Mouse (Mus musculus): ENCODE measurements at regions not wholly inside any gene's neighbourhood (a gene's known extent, or its start where the extent isn't known, plus 50 kb on each side); places are given as distances from the start of the nearest gene placed in this dataset.

- H3K27me3 ChIP-seq (ENCODE audit: control insufficient read depth, insufficient read depth, low read length): no peaks in the 10 kb centered on the region
- TF ChIP-seq CTCF (IDR thresholded peaks at IDR 0.05; ENCODE audit: extremely low read depth, insufficient read depth, insufficient read length, insufficient replicate concordance) (no peak), POLR2A (IDR thresholded peaks at IDR 0.05; ENCODE audit: low read depth, low read length) (no peak)
- no peaks in the 10 kb centered on the region for H3K36me3 ChIP-seq (ENCODE audit: control insufficient read depth, insufficient read depth, low read length)
- 41% methylated on average over 8 of the region's 8 CpGs for WGBS
- no peak for DNase-seq (ENCODE audit: low read depth in 1 of 2, low spot score in 2 of 2)
- no peaks in the 10 kb centered on the region; the same call in 1 of the 2 replicates for H3K4me1 ChIP-seq (ENCODE audit: control insufficient read depth, insufficient read depth, insufficient read length)
- no peak overlapping the region for H3K27ac ChIP-seq (ENCODE audit: insufficient read depth, low read length)
- H3K4me3 ChIP-seq (ENCODE audit: extremely low read depth, insufficient read depth, insufficient read length): no peak overlapping the region
These were observed 169.6 kb downstream of the Zfp365 start for GRCm38 (mm10) chr10:67742824-67743223.

GRCm38 (mm10) chr10:67742305-67742704, 170.2 kb downstream of the Zfp365 start:
- no peak for DNase-seq (ENCODE audit: low read depth in 1 of 2, low spot score in 2 of 2)

GRCm38 (mm10) chr10:67739199-67739598, 173.3 kb downstream of the Zfp365 start:
- no peak overlapping the region for H3K4me3 ChIP-seq (ENCODE audit: extremely low read depth, insufficient read depth, insufficient read length)
- 69% methylated on average over 1 of the region's 1 CpGs for WGBS
- H3K4me1 ChIP-seq (ENCODE audit: control insufficient read depth, insufficient read depth, insufficient read length): no peaks in the 10 kb centered on the region; the same call in 1 of the 2 replicates
- H3K36me3 ChIP-seq (ENCODE audit: control insufficient read depth, insufficient read depth, low read length): no peaks in the 10 kb centered on the region
- H3K27ac ChIP-seq (ENCODE audit: insufficient read depth, low read length): no peak overlapping the region
- no peaks in the 10 kb centered on the region for H3K27me3 ChIP-seq (ENCODE audit: control insufficient read depth, insufficient read depth, low read length)
- DNase-seq (ENCODE audit: low read depth in 1 of 2, low spot score in 2 of 2): no peak
- TF ChIP-seq POLR2A (IDR thresholded peaks at IDR 0.05; ENCODE audit: low read depth, low read length) (no peak), CTCF (IDR thresholded peaks at IDR 0.05; ENCODE audit: extremely low read depth, insufficient read depth, insufficient read length, insufficient replicate concordance) (no peak)

More at GRCm38 (mm10) chr10:67742305-67742704, 170.2 kb downstream of the Zfp365 start:
- H3K36me3 ChIP-seq (ENCODE audit: control insufficient read depth, insufficient read depth, low read length): no peaks in the 10 kb centered on the region
- 0 out of 2 replicates have a peak overlapping the region, but pooled peaks have one; percentile 14 for H3K27ac ChIP-seq (ENCODE audit: insufficient read depth, low read length)
- H3K4me3 ChIP-seq (ENCODE audit: extremely low read depth, insufficient read depth, insufficient read length): no peak overlapping the region
- WGBS: 32% methylated on average over 10 of the region's 10 CpGs
- no peaks in the 10 kb centered on the region for H3K27me3 ChIP-seq (ENCODE audit: control insufficient read depth, insufficient read depth, low read length)
- TF ChIP-seq POLR2A (IDR thresholded peaks at IDR 0.05; ENCODE audit: low read depth, low read length): no peak
- no peak for TF ChIP-seq CTCF (IDR thresholded peaks at IDR 0.05; ENCODE audit: extremely low read depth, insufficient read depth, insufficient read length, insufficient replicate concordance)
- no peaks in the 10 kb centered on the region; the same call in 1 of the 2 replicates for H3K4me1 ChIP-seq (ENCODE audit: control insufficient read depth, insufficient read depth, insufficient read length)

GRCm38 (mm10) chr10:67736636-67737035, 175.8 kb downstream of the Zfp365 start:
- no peak for DNase-seq (ENCODE audit: low read depth in 1 of 2, low spot score in 2 of 2)
- Histone ChIP-seq H3K27me3 (ENCODE audit: control insufficient read depth, insufficient read depth, low read length) (no peaks in the 10 kb centered on the region), H3K27ac (ENCODE audit: insufficient read depth, low read length) (no peak overlapping the region), H3K36me3 (ENCODE audit: control insufficient read depth, insufficient read depth, low read length) (no peaks in the 10 kb centered on the region), H3K4me1 (ENCODE audit: control insufficient read depth, insufficient read depth, insufficient read length) (no peaks in the 10 kb centered on the region), H3K4me3 (ENCODE audit: extremely low read depth, insufficient read depth, insufficient read length) (no peak overlapping the region)
- WGBS: 81% methylated on average over 10 of the region's 10 CpGs
- TF ChIP-seq CTCF (IDR thresholded peaks at IDR 0.05; ENCODE audit: extremely low read depth, insufficient read depth, insufficient read length, insufficient replicate concordance): no peak
- TF ChIP-seq POLR2A (IDR thresholded peaks at IDR 0.05; ENCODE audit: low read depth, low read length): no peak

GRCm38 (mm10) chr10:67731577-67731976, 180.9 kb downstream of the Zfp365 start:
- Histone ChIP-seq H3K4me3 (ENCODE audit: extremely low read depth, insufficient read depth, insufficient read length) (no peak overlapping the region), H3K36me3 (ENCODE audit: control insufficient read depth, insufficient read depth, low read length) (no peaks in the 10 kb centered on the region), H3K27me3 (ENCODE audit: control insufficient read depth, insufficient read depth, low read length) (no peaks in the 10 kb centered on the region), H3K27ac (ENCODE audit: insufficient read depth, low read length) (no peak overlapping the region), H3K4me1 (ENCODE audit: control insufficient read depth, insufficient read depth, insufficient read length) (no peaks in the 10 kb centered on the region)
- TF ChIP-seq POLR2A (IDR thresholded peaks at IDR 0.05; ENCODE audit: low read depth, low read length) (no peak), CTCF (IDR thresholded peaks at IDR 0.05; ENCODE audit: extremely low read depth, insufficient read depth, insufficient read length, insufficient replicate concordance) (no peak)
- no peak for DNase-seq (ENCODE audit: low read depth in 1 of 2, low spot score in 2 of 2)
- 84% methylated on average over 9 of the region's 9 CpGs for WGBS

- 44% methylated on average over 6 of the region's 6 CpGs for WGBS
- peak in 1 of 2 experiments; percentile 29 for DNase-seq (ENCODE audit: low read depth in 1 of 2, low spot score in 2 of 2)
These were observed 180.5 kb upstream of the Ado start for GRCm38 (mm10) chr10:67729271-67729670.

GRCm38 (mm10) chr10:67727580-67727979, 178.8 kb upstream of the Ado start:
- TF ChIP-seq POLR2A (IDR thresholded peaks at IDR 0.05; ENCODE audit: low read depth, low read length) (no peak), CTCF (IDR thresholded peaks at IDR 0.05; ENCODE audit: extremely low read depth, insufficient read depth, insufficient read length, insufficient replicate concordance) (no peak)
- Histone ChIP-seq H3K27ac (ENCODE audit: insufficient read depth, low read length) (no peak overlapping the region), H3K4me3 (ENCODE audit: extremely low read depth, insufficient read depth, insufficient read length) (no peak overlapping the region), H3K36me3 (ENCODE audit: control insufficient read depth, insufficient read depth, low read length) (no peaks in the 10 kb centered on the region), H3K27me3 (ENCODE audit: control insufficient read depth, insufficient read depth, low read length) (no peaks in the 10 kb centered on the region), H3K4me1 (ENCODE audit: control insufficient read depth, insufficient read depth, insufficient read length) (no peaks in the 10 kb centered on the region)
- DNase-seq (ENCODE audit: low read depth in 1 of 2, low spot score in 2 of 2): no peak
- 78% methylated on average over 4 of the region's 4 CpGs for WGBS

More at GRCm38 (mm10) chr10:67729271-67729670, 180.5 kb upstream of the Ado start:
- Histone ChIP-seq H3K36me3 (ENCODE audit: control insufficient read depth, insufficient read depth, low read length) (no peaks in the 10 kb centered on the region), H3K27ac (ENCODE audit: insufficient read depth, low read length) (no peak overlapping the region), H3K27me3 (ENCODE audit: control insufficient read depth, insufficient read depth, low read length) (no peaks in the 10 kb centered on the region), H3K4me3 (ENCODE audit: extremely low read depth, insufficient read depth, insufficient read length) (no peak overlapping the region), H3K4me1 (ENCODE audit: control insufficient read depth, insufficient read depth, insufficient read length) (no peaks in the 10 kb centered on the region)
- peak; percentile 57; the same call in 1 of the 2 replicates for TF ChIP-seq CTCF (IDR thresholded peaks at IDR 0.05; ENCODE audit: extremely low read depth, insufficient read depth, insufficient read length, insufficient replicate concordance)
- no peak for TF ChIP-seq POLR2A (IDR thresholded peaks at IDR 0.05; ENCODE audit: low read depth, low read length)

Data from spleen, adult 2 months (tissue).